Mouse (Mus musculus): ENCODE data around the gene Antxr1.

The Antxr1 gene

GRCm38 (mm10) chr6:87143594-87143993 lies 192.0 kb downstream of the Antxr1 start:
- DNase-seq (ENCODE audit: low read depth, low spot score) = no peak

GRCm38 (mm10) chr6:87142239-87142638 lies 193.4 kb downstream of the Antxr1 start:
- DNase-seq (ENCODE audit: low read depth, low spot score) = no peak

- no peak for DNase-seq (ENCODE audit: low read depth, low spot score)
Measured at GRCm38 (mm10) chr6:87139796-87140553, 195.6 kb downstream of the Antxr1 start.

DNA sequence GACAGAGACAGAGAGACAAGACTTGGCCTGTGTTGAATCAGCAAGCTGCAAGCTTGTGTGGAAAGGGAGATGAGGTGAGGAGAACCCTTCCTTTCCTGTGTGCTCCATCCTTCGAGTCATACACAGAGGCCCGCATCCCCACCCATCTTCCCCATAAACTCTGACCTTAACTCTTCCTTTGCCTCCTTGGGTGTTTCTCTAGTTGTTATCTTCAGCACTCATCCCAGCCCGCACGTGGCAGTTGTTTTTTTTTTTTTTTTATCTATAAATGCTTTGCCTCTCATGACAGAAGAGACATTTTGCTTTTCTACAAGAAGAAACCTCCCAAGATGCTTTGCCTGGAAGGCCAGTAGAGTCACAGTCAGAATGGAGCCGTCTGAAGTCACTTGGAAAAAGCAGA lies 197.1 kb downstream of the Antxr1 start:
- no peak for DNase-seq (ENCODE audit: low read depth, low spot score)

GRCm38 (mm10) chr6:87133966-87134546 lies 201.6 kb downstream of the Antxr1 start:
- peak; percentile 43 for DNase-seq (ENCODE audit: low read depth, low spot score)

GRCm38 (mm10) chr6:87133520-87133919 lies 202.1 kb downstream of the Antxr1 start:
- DNase-seq (ENCODE audit: low read depth, low spot score) = no peak

GRCm38 (mm10) chr6:87131078-87131477 lies 204.5 kb downstream of the Antxr1 start:
- no peak for DNase-seq (ENCODE audit: low read depth, low spot score)

DNA sequence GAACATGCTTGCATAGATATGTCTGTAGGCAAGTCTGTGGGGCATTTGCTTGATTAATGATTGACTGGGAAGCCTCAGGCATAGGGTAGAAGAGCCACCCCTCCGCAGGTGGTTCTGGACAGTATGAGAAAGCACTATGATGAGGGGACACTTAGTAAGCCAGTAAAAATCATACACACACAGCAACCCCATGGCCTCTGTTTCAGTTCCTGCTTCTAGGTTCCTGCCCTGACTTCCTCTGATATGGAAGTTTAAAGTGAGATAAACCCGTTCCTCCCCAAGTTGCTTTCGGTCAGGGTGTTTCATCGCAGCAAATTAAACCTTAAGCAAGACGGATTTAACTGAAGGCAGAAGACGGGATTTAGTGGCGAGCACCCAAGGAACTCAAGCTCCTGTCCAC lies 205.0 kb downstream of the Antxr1 start:
- no peak for DNase-seq (ENCODE audit: low read depth, low spot score)

GRCm38 (mm10) chr6:87129861-87130260 lies 205.8 kb downstream of the Antxr1 start:
- DNase-seq (ENCODE audit: low read depth, low spot score) = no peak

DNA sequence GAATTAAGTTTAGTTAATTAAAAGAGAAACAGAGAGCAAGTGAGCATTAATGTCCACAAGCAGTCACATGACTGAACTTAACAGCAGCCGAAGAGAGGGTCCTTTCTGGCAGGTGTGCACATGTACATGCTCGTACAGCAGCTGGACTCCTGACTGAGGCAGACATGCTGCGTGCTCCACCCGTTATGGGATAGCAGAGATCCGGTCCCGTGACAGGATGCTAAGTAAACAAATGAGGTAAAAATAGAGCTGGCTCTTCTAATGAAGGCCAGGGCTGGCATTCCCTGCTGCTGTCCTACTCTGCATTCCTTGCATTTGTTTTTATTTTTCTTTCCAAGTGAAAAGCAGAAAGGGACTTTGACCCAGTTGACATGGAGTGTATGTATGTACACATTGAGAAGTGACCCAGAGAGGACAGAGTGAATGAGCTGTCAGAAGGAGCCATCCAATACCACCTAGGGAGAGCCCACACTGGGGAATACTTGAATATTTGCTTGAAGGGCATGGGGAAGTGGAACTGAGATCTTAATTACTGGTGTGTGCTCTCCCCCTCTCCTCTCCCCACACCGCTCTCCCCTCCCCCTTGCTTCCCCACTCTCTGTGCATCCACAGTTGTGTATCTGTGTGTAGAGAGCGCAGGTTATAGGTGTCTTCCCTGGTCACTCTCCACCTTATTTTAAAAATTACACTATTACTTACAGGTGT lies 208.4 kb downstream of the Antxr1 start:
- no peak for DNase-seq (ENCODE audit: low read depth, low spot score)

DNA sequence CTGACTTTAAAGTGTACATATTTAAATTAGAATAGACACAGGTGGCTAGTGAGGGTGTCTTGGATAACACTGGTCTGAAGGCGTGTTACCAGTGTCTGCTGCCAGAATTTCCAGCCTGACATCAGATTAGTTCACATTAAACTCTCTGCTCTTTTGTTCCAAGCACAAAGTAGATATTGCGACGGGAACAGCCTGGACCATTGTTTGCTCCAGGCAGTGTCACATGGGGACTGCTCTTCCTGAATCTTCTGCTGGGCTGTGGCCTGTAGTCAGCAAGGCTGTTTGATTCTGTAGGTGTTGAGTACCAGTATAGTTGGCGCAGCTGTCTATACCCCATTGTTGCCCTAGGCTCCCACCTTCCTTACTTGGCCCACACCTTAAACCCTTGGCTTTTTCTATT lies 211.6 kb downstream of the Antxr1 start:
- DNase-seq (ENCODE audit: low read depth, low spot score) = no peak

DNA sequence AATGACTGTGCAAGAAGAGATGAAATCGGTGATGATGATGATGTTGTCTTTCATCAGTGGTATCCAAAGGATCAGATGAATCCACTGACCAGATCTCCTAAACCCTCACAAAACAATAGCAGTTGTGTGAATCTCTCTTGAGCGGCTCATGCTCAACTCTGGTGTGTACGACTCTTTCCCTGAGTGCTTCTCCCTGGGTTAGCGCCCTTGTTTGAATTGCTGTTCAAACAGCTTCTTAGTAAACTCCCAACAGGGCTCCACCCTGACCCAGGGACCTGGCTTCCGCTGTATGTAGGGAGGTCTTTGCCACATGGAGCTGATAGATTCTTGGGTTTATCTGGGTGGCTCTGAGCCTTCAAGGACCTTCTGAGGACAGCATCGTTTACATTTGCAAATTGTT lies 212.2 kb downstream of the Antxr1 start:
- DNase-seq (ENCODE audit: low read depth, low spot score) = no peak

DNA sequence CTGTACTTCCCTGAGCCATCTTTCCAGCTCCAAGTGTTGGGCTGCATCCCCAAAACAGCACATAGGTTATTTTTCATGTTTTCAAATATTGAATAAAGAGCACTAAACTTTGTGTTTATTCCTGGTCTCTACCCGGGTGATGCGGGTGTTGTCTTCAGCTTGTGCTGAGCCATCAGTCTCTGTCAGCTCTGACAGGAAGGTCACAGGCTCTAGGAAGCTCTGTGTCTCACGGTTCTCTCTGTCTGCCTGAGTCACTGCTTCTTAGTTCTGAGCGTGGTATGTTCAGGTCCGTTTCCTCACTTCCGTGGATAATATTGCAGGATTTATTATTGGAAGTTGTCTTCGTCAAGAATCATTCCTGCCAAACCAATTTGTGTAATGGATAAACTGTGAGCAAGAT lies 213.7 kb downstream of the Antxr1 start:
- DNase-seq (ENCODE audit: low read depth, low spot score) = no peak

GRCm38 (mm10) chr6:87120661-87121060 lies 215.0 kb downstream of the Antxr1 start:
- DNase-seq (ENCODE audit: low read depth, low spot score) = no peak

DNA sequence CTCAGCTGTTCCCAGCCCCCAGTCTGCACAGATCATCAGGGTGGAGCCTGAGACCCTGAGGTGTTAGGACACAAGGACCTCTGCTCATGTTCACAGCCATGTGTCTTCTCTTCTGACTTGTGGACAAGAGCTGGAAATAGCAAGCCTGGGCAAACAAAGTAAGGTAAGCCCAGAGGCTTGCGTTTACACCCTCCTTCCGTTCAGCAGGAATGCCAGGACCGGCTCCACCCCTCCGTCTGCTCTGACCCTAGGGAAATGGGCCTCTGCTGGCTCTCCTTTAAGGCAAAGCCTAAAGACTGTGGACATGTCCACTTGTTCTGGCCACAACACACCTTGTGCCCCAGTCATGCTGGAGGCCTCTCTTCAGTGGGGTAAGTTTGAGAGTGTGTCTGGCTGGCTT lies 215.6 kb downstream of the Antxr1 start:
- no peak for DNase-seq (ENCODE audit: low read depth, low spot score)

- DNase-seq (ENCODE audit: low read depth, low spot score) = no peak
Measured at GRCm38 (mm10) chr6:87119066-87119837, 216.4 kb downstream of the Antxr1 start.

GRCm38 (mm10) chr6:87116596-87116995 lies 219.0 kb downstream of the Antxr1 start:
- no peak for DNase-seq (ENCODE audit: low read depth, low spot score)

- DNase-seq (ENCODE audit: low read depth, low spot score) = no peak
Measured at GRCm38 (mm10) chr6:87115981-87116380, 219.6 kb downstream of the Antxr1 start.

DNA sequence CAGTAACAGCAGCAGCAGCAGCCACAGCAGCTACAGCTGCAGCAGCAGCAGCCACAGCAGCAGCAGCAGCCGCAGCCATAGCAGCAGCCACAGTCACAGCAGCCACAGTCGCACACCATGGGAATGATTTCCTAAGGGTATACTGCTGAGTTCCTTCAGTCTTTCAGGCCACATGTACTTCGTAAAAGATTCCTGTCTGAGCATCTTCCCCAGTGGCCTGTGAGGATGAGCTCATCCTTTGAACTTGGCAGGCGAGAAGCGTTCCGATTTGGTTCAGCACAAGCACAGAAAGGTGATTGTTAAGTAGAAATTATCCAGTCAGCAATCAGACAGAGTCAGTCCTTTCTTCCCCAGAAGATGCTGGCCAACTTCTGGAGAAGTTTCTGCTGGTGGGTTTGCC lies 223.5 kb downstream of the Antxr1 start:
- no peak for DNase-seq (ENCODE audit: low read depth, low spot score)

- DNase-seq (ENCODE audit: low read depth, low spot score) = no peak
Measured at GRCm38 (mm10) chr6:87111493-87111892, 224.1 kb downstream of the Antxr1 start.

DNA sequence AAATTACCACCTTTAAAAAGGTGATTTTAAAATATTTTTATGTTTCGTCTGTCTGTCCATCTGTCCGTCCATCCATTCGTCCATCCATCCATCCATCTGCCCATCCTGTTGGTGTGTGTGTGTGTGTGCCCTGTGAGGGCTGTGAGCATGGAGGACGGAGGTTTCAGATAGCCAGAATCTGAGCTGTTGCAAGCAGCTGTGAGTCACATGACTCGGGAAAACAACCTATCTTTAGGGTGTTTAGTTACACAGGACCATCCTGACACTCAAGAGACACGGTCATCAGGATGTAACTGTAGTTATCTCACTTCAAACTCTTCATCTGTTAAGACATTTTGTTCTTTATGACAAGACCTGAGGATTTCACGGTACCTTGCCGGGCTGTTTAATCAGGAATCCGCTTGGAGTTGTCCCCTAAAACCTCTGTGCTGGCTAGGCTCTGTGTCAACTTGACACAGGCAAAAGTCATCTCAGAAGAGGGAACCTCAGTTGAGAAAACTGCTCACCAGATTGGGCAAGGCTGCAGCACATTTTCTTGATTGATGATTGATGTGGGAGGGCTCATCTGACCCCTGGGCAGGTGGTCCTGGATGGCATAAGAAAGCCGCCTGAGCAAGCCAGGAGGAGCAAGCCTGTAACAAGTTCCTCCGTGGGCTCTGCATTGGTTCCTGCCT lies 231.4 kb downstream of the Antxr1 start, which contains the start of gene D6Ertd527e:
D6Ertd527e (plus strand) TSS at position 624 of the 674 bp plus-strand sequence.
- DNase-seq (ENCODE audit: low read depth, low spot score) = no peak

Data from telencephalon, adult 2 months (tissue).